Mouse (Mus musculus) 416B (cell line): ENCODE data around the gene Gja1.
"Not testable (repeated sequence)": the region's sequence is repeated elsewhere in the genome, so short reads cannot be mapped to it uniquely, and the experiment has no call there.

Experiments
- DNase-seq: peaks from one replicate; pipeline ENCODE4 v3.0.0; 2011; ENCODE audit warnings: low read depth

Gene Gja1

DNA sequence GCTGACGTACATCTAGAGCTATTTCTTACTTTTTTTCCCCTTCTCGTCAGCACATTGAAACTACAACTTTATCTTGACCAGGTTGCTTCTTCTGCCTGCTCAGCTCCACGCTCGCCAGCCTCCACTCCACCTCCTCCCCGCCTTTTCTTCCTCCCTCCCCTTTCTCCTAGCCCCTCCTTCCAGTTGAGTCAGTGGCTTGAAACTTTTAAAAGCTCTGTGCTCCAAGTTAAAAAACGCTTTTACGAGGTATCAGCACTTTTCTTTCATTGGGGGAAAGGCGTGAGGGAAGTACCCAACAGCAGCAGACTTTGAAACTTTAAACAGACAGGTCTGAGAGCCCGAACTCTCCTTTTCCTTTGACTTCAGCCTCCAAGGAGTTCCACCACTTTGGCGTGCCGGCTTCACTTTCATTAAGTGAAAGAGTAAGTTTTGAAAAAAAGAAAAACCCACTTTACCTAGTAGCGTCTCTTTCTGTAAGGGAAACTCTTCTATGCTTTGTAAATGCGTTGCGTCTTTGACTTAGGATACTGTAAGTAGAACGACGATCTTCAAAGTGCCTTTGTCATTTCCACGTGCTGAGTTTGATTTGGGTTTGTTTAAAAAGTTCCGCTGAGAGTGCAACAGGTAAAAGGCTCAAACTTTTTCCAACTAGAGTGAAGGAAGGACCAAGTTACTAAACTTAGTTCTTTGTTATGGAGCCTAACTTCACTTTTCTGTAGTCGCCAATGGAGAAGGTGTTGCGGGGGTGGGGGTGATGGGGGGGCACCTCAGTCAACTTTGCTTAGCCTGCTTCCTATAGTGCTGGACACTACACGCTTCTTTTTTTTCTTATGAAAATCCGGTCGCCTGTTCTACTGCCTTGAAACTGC, at the start of gene Gja1:
Gja1 (plus strand) TSS at position 234 of the 869 bp plus-strand sequence.
- DNase-seq, result peak; percentile 86

GRCm38 (mm10) chr10:56338851-56339489, 38.2 kb upstream of the Gja1 start:
- DNase-seq, result peak; percentile 74

DNA sequence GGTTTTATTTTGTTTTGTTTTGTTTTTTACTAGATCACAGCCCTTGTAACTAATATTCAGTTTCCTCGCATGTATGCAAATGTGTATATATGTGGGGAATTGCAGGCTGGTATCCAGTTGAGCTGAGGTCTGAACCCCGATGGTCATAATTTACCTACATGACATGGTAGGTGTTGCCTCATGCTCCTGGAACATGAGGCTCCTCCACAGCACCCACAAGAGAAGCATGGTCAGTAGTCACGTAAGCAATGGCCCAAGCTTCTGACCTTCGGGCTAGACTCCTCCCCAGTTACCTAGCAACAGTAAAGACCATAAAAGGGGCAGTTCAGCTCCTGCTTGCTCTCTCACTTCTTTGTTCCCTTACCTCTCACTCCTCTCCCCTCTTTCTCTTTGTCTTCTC, 16.7 kb upstream of the Gja1 start:
- no peak for DNase-seq

DNA sequence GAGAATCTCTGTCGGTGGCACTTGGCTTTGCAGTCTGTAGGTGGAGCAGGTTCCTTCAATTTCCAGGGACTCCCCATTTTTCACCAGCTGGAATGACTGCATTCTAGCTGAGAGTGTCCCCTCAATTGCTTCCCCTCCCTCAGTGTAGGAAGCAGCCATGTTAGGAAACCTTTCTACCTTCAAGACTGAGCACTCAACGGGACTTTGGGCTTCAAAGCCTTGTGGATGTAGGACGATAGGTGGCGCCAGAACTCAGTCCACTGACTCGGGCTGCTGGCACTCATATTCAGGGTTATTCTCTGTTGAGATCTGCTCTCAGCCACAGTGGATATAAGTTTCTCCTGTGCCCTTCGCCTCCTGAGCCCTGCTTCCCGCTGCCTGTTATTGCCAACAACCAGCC, 8.1 kb upstream of the Gja1 start:
- DNase-seq, result peak; percentile 71

DNA sequence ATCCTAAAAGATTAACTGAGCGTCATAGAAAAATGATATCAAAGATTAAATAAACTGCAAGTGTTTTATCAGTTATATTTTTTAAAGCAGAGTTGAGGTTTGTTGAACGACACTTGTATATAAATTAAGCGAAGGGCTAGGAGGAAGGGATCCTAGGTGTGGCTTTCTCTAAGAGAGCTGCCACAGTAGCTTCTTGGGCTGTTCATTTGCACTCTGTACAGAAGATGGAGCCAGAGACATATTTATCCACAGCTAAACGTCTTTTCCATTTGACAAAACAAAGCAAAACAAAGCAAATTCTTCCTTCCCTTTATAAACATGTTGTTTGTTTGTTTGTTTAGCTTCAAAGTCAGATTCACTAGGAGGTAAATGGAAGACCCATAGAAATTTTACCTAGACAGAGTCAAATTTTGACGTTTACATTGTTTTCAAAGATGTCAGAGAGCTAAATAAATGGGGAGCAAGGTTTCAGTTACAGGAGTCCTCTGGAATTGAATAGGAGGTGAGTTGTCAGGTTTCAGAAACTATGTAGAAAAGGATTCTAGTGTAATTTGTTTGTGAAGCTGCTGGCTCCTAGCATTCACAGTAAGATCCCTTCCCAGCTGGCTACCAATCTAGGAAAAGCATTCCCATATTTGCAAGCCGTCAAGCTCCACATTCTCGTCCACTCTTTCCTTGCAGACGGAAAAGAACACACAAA, 4.0 kb upstream of the Gja1 start:
- peak; percentile 53 for DNase-seq

DNA sequence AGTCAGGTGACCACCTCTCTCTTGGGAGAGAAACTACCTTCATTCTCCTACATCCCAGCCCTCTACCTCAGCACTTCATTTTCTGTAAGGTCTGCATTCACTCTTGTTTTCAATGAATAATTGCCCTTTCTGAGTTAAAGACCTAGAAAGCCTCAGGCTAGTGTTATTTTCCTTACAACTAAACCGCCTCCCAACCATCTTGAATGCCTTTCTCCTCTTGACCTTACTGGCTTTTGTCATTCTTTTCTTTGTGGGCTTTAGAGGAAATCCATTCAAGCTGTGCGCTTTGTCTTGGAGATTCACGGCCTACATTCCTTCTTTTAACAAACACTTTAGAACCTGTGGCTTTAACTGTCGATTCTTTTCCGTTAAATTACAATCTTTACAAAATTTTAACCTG, 3.0 kb upstream of the Gja1 start:
- DNase-seq, result no peak

DNA sequence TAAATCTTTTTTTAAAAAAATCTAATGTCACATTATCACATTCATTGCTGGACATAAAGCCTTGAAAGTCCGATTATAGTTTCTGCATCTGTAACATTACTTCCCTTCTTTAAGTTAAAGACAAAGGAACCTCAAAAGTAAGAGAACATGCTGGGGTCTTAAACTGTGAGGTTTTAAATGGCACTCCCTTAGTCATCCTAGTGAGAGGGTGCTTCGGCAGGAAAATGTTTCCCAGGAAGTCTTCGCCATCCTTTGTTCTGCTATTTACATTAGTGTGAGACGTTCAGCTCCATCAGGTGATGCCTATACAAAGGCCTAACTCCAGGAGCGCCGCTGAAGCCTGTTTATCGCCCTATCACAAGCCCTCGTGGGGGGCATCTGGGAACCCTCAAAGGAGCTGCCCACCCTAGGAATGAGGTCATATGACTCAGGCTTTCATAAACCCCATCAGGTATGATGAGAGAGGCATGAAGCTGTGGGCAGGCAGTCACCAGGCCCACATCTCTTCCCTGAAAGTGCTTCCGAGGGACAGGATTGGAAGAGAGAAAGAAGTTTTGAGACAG, 1.1 kb upstream of the Gja1 start:
- DNase-seq, result no peak

GRCm38 (mm10) chr10:56377966-56378647, 977 bp downstream of the Gja1 start:
- DNase-seq, result peak; percentile 63

GRCm38 (mm10) chr10:56378648-56379254, 1.6 kb downstream of the Gja1 start:
- DNase-seq, result peak; percentile 26

- no peak for DNase-seq
These were observed 2.6 kb downstream of the Gja1 start for GRCm38 (mm10) chr10:56379720-56380119.

GRCm38 (mm10) chr10:56385195-56386109, 8.3 kb downstream of the Gja1 start:
- DNase-seq, result no peak

GRCm38 (mm10) chr10:56393095-56393784, 16.1 kb downstream of the Gja1 start:
- DNase-seq, result no peak

GRCm38 (mm10) chr10:56393815-56394417, 16.8 kb downstream of the Gja1 start:
- DNase-seq, result not testable (repeated sequence)

- DNase-seq, result no peak
These were observed 20.7 kb downstream of the Gja1 start for GRCm38 (mm10) chr10:56397875-56398274.

DNA sequence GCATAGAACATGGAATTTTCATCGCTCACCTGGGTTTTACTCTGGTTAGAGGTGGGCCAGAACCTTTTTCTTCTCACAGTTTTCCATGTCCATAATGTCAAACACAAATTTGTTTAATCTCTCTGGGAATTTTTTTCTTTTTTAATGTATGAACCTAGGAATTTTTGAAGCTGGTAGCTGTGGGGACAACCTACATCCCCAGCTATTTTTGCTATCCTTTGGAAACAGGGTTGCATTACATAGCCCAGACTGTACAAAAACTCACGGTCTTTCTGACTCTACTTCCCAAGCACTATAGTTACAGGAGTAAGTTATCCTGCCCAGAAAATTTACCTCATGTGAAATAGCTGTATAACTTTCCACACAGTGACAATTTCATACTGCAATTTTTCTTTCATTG, 21.2 kb downstream of the Gja1 start:
- no peak for DNase-seq

DNA sequence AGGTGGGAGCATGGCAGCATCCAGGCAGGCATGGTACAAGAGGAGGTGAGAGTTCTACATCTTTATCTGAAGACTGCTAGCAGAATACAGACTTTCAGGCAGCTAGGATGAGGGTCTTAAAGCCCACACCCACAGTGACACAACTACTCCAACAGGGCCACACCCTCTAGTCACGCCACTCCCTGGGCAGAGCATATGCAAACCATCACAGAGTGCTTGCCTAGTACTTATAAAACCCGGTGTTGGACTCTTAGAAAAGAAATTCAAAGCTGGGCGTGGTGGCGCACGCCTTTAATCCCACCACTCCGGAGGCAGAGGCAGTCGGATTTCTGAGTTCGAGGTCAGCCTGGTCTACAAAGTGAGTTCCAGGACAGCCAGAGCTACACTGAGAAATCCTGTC, 24.3 kb downstream of the Gja1 start:
- not testable (repeated sequence) for DNase-seq

DNA sequence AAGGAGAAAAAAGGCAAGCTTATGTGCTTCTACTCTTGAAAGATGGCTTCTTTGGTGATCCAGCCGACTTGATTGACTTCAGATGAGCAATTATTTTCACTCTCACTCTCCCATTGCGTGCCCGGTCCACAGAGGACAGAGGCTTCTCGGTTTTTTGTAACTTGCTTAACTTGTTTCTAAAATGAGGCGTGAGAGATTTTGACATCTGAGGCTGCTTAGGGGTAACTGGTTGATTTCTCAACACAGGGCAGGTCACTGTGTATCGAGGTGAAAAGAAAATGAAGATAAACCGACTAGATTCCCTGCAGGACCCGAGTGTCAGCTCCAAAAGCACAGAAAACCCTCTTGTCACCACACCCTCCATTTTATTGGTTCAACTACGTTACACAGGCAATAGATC, 28.8 kb downstream of the Gja1 start:
- no peak for DNase-seq

DNA sequence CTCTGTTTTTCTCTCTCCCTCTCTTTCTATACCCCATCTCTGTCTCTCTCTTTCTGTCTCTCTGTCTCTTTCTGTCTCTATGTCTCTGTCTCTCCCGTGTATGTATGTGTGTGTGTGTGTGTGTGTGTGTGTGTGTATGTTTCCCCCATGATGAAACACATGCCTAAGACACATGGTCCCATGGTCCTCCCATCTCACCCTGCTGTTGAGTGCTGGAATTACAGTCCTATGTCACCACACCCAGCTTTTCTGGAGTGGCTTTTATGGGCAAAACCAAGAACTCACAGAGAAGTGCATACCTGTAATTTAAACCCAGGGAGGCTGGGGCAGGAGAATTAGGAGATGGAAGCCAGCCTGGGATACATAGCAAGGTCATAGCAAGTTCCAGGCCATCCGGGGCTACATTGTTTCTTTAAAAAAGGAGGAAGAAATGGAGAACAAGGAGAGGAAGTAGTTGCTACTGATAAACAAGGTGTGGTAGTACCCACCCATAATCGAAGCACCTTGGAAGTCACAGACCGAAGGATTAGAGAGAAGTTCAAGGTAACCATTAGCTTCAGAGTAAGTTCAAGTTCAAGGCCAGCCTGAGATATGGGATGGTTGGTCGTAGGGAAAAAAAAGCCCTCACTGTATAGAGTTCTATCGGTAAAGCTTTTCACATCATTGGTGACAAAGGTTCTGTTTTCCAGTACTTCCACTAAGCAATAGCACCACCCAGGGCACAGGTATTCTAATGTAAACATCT, 29.4 kb downstream of the Gja1 start:
- no peak for DNase-seq
